Mouse (Mus musculus) hindbrain, embryonic 10.5 days (tissue): ENCODE results near the gene Vgll4. TPM values are rescaled to one million over a fixed set of nuclear protein-coding genes. Genes with fewer than 3 reads are reported as not detected.

ENCODE experiments used
- DNase-seq: peaks from one replicate; pipeline ENCODE4 v3.0.0-alpha.2; 2017; ENCODE audit warnings: low spot score
- H3K27ac ChIP-seq: fragments of 300-500 bp; sonication (generic); 2 replicates; pipeline ENCODE4 v1.5.1; 2016; ENCODE audit warnings: mild to moderate bottlenecking, moderate library complexity
- H3K27me3 ChIP-seq: fragments of 300-500 bp; sonication (generic); 2 replicates; pipeline ENCODE4 v1.6.1; 2016; ENCODE audit warnings: mild to moderate bottlenecking; ENCODE audit not compliant: poor library complexity, insufficient read depth, severe bottlenecking
- H3K36me3 ChIP-seq: fragments of 300-500 bp; sonication (generic); 2 replicates; pipeline ENCODE4 v1.6.1; 2016; ENCODE audit warnings: mild to moderate bottlenecking, moderate library complexity
- H3K4me1 ChIP-seq: fragments of 300-500 bp; sonication (generic); replicated peaks from 2 replicates; pipeline ENCODE4 v1.6.1; 2016; ENCODE audit warnings: mild to moderate bottlenecking
- H3K4me3 ChIP-seq: fragments of 300-500 bp; sonication (generic); 2 replicates; pipeline ENCODE4 v1.5.1; 2016; ENCODE audit warnings: mild to moderate bottlenecking, moderate library complexity
- H3K9me3 ChIP-seq: fragments of 300-500 bp; sonication (generic); 2 replicates; pipeline ENCODE4 v1.6.1; 2016; ENCODE audit warnings: mild to moderate bottlenecking, moderate library complexity
- WGBS: fragments of 180-500 bp; shearing (Covaris S2); methylation state at CpG from one replicate; pipeline ENCODE4 v1.1.7; 2016; 5-methylcytosine and 5-hydroxymethylcytosine counted together
- polyA plus RNA-seq: library from polyadenylated mRNA; unstranded; fragments of >200 nt; fragmentation: Nextera tagmentation; extraction: Ambion mirVana; gene quantifications from 2 replicates; pipeline ENCODE4 v1.2.1, GENCODE M21; 2016

Gene Vgll4
- polyA plus RNA-seq, 1 experiment from 2014 or later = 73.3 TPM

DNA sequence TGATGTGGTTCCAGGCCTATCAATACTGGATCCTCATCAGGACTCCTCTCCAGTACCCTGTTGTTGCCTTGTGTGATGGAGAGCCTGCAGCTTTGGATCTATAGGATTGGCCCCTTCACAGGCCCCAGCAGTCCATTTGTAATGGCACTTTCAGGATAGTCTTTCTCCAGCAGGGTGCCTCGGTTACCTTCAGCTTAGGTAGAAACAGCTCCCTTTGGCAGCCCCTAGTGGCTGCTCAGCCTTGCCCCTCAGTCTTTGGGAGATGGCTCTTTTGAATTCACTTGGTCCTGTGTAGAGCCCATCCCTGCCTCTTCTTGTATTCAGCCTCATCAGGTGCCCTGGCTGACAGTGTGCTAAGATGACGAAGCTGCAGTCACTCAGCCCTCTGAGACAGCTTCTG is 142.9 kb downstream of the Vgll4 start:
- H3K27ac ChIP-seq = no peak overlapping the region
- H3K9me3 ChIP-seq = peaks cover 6% of the 10 kb centered on the region; the same call in 1 of the 2 replicates
- H3K4me3 ChIP-seq = no peak overlapping the region
- 69% methylated on average over 2 of the region's 2 CpGs for WGBS
- no peaks in the 10 kb centered on the region for H3K27me3 ChIP-seq
- no peaks in the 10 kb centered on the region for H3K4me1 ChIP-seq
- H3K36me3 ChIP-seq = no peaks in the 10 kb centered on the region
- no peak for DNase-seq

DNA sequence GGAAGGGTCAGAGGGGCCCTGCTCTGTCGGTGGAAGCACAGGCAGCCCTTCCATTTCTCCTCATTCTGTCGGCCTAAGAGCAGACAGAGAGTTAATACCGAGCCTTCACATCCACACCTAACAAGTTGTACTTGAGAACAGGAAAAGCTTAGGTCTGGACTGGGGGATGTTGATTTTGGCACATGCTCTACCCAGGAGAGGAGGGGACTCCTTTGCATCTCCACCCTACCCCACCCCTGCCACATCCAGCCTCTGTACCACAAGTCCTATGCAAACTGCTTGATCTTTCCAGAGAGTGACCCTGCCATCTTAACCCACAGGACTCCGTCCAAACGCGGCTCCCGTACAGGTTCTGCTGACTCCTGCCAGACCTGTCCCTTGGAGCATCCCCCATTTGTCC is 148.1 kb downstream of the Vgll4 start:
- Histone ChIP-seq H3K4me3 (no peak overlapping the region), H3K9me3 (peaks cover 6% of the 10 kb centered on the region; the same call in 1 of the 2 replicates), H3K27ac (no peak overlapping the region), H3K36me3 (no peaks in the 10 kb centered on the region), H3K4me1 (peaks cover 40% of the 10 kb centered on the region), H3K27me3 (no peaks in the 10 kb centered on the region)
- 91% methylated on average over 7 of the region's 7 CpGs for WGBS
- DNase-seq = no peak

DNA sequence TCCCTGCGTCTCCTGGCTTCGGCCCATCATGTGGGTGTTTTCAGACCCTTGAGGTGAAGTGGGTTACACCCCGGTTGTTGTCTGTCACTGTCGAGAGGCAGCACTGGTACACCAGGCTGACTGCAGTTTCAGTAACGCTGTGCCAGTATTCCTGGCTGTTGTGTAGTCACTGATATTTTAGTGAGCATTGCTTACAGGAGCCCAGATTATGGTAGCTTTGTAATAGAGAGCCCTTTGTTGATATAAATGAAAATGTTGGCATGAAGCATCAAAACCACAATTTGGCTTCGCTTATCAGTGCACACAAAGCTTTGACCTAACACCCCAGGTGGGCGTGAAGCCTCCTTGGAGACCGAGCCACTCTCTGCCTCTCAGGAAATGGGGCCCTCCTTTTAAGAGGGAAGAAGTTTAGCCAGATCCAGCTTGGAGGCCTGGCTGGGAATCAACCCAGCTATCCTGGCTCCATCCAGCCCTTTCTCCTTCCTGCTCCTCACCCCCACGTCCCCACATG is 149.8 kb downstream of the Vgll4 start:
- Histone ChIP-seq H3K36me3 (no peaks in the 10 kb centered on the region), H3K27me3 (no peaks in the 10 kb centered on the region), H3K4me1 (peaks cover 43% of the 10 kb centered on the region), H3K27ac (peak overlapping the region; percentile 53), H3K9me3 (peaks cover 6% of the 10 kb centered on the region; the same call in 1 of the 2 replicates), H3K4me3 (no peak overlapping the region)
- no peak for DNase-seq
- 63% methylated on average over 9 of the region's 9 CpGs for WGBS

DNA sequence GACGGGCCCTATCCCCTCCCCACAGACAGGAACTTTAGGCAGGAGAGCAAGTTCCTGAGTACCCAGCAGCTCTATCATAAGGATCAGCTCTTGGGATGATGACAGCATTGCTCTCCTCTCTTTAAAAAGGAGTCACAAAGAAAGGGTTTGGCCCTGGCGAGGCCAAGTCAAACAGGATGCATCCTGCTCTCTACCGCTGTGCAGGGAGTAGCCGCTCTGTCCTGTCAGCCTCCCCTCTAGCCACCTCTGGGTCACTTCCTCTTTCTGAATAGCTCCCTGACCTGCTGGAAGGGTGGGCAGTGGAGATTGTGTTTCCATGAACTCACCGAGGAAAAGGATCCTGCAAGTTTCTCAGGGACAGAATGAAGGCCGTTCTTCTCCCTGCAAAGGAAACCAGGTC is 151.3 kb downstream of the Vgll4 start:
- Histone ChIP-seq H3K36me3 (no peaks in the 10 kb centered on the region), H3K27me3 (no peaks in the 10 kb centered on the region), H3K4me3 (no peak overlapping the region), H3K27ac (peak overlapping the region; percentile 60; the same call in 1 of the 2 replicates), H3K9me3 (peaks cover 6% of the 10 kb centered on the region; the same call in 1 of the 2 replicates), H3K4me1 (peaks cover 43% of the 10 kb centered on the region)
- WGBS = 57% methylated on average over 6 of the region's 6 CpGs
- no peak for DNase-seq

DNA sequence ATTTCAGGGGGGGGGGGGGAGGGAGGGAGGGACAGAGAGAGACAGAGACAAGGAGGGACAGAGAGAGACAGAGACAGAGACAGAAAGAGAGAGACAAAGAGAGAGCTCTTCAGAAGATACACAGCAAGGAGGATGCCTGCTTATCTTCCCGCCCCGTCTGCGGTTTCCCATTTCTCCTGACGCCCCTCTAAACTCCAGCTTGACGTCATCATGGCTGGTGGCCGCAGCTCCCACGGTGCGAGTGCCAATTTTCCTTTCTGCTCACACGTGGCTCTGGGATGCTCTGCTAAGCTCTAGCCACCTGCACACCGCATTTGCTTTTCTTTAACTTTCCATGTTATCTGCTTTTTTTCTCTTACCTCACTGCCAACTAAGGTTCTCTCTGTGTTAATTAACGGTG is 151.8 kb downstream of the Vgll4 start:
- 58% methylated on average over 11 of the region's 11 CpGs for WGBS
- no peak for DNase-seq
- Histone ChIP-seq H3K27ac (0 out of 2 replicates have a peak overlapping the region, but pooled peaks have one; percentile 60), H3K36me3 (no peaks in the 10 kb centered on the region), H3K9me3 (peaks cover 5% of the 10 kb centered on the region; the same call in 1 of the 2 replicates), H3K4me1 (peaks cover 43% of the 10 kb centered on the region), H3K27me3 (no peaks in the 10 kb centered on the region), H3K4me3 (no peak overlapping the region)

DNA sequence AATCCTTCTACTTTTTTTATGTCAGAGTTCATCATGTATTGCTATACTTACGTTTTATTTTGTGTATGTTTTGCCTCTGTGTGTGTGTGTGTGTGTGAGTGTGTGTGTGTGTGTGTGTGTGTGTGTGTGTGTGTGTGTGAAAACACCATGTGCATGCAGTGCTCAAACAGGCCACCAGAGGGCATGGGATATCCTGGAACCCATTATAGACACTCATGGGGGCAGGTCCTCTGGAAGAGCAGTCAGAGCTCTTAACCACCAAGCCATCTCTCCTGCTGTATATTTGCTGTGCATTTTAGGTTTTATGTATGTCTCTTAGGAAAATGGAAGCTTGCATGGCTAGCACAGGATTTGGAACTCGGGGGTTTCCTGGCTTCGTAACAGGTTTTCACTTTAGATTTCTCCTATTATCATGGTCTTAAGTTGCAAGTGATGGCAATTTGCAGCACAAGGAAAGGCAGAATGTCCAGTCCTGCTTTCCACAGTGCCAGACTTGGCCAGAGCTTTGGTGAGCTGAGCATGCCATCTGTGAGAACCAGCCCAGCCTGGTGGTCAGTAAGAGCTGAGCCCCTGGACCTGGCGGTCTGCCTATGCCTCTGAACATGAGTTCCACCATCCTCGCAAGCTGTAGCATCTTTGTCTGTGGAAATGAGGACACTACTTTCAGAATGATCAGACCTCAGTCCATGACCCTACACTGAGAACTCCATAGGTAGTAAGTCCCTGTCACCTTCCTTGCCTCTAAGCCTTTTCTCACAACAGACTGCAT is 154.7 kb downstream of the Vgll4 start:
- no peaks in the 10 kb centered on the region for H3K36me3 ChIP-seq
- no peak overlapping the region for H3K27ac ChIP-seq
- no peak for DNase-seq
- no peak overlapping the region for H3K4me3 ChIP-seq
- H3K9me3 ChIP-seq = no peaks in the 10 kb centered on the region
- peaks cover 37% of the 10 kb centered on the region for H3K4me1 ChIP-seq
- 97% methylated on average over 5 of the region's 5 CpGs for WGBS
- no peaks in the 10 kb centered on the region for H3K27me3 ChIP-seq

DNA sequence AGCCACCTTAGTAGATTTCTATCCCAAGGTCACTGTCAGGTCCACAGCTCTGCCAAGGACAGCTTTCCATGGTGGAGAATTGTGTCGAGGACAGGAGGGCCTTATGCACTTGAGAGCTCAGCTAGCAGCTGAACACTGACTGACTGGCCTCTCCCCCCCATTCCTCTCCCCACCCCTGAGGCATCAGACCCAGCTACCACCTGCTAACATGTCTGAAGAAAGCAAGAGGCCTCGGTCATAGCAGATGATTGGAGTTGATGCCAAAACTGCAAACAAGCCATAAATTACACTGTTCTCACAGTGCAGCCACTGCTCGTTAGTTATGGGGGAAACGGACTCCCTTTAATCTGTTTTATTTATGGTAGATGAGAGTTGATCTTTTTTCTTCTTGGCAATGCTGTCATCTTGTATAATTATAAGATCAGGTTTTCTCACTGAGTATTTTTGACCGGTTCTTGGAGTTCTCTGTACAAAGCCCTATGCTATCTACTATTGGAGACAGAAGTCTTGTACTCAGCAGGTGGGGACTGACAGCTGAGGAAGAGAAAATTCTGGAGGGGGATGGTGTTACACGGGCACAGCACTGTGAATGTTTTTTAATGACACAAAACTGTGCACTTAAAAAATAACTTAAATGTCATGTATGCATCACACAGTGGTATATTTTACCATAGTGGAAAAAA is 155.5 kb downstream of the Vgll4 start:
- Histone ChIP-seq H3K27ac (no peak overlapping the region), H3K4me3 (no peak overlapping the region), H3K27me3 (no peaks in the 10 kb centered on the region), H3K9me3 (no peaks in the 10 kb centered on the region), H3K36me3 (no peaks in the 10 kb centered on the region), H3K4me1 (peaks cover 30% of the 10 kb centered on the region)
- DNase-seq = no peak
- WGBS = 89% methylated on average over 6 of the region's 6 CpGs

DNA sequence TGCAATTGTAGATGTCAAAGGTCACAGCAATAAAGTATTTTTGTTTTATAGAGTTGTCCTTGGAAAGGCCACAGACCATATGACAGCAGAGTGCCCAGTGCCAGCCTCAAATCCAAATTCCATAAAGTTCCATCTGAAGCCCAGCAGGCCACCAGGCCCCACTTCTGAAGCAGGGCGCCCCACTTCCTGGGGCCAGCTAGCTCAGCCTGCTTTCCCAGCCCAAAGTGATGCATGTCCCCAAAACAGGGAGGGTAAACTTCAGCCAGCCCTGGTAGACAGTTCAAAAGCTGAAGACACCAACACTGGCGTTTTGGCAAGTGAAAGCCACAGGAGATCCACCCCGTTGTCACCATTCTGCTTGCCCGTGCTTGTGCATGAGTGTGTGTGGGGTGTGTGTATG is 157.0 kb downstream of the Vgll4 start:
- Histone ChIP-seq H3K27me3 (no peaks in the 10 kb centered on the region), H3K36me3 (no peaks in the 10 kb centered on the region), H3K4me3 (no peak overlapping the region), H3K27ac (no peak overlapping the region), H3K4me1 (peaks cover 14% of the 10 kb centered on the region), H3K9me3 (no peaks in the 10 kb centered on the region)
- WGBS = 90% methylated on average over 4 of the region's 4 CpGs
- no peak for DNase-seq

DNA sequence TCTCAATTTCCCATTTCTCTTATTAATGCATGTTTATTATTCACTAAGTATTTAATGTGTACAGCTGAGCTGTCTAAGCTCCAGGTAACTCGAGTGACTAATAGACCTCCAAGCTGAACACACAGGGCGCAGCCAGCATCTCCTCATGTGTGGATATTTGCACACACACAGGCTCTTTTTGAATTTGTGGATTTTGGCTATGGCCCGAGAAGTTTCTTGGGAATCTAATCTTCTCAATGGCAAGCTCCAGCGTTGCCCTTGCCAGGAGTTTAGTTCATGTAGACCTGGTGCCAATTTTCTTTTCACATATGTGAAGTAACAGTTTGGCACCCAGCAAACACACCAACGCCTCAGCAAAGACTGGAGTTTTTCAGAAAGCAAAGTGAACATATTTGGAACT is 157.5 kb downstream of the Vgll4 start:
- peaks cover 9% of the 10 kb centered on the region for H3K4me1 ChIP-seq
- WGBS = 88% methylated on average over 5 of the region's 5 CpGs
- no peak overlapping the region for H3K4me3 ChIP-seq
- no peak overlapping the region for H3K27ac ChIP-seq
- H3K27me3 ChIP-seq = no peaks in the 10 kb centered on the region
- DNase-seq = no peak
- H3K9me3 ChIP-seq = no peaks in the 10 kb centered on the region
- H3K36me3 ChIP-seq = no peaks in the 10 kb centered on the region

Other genes with a start within 250 kb of the Vgll4 start
- gene Tamm41, start 67.9 kb upstream of the Vgll4 start, polyA plus RNA-seq = 83.0 and 94.2 TPM in 2 replicates
- 4.6 and 4.7 TPM in 2 replicates for gene Syn2, start 164.9 kb upstream of the Vgll4 start, polyA plus RNA-seq